Mouse (Mus musculus): Measurements from ENCODE around the gene Nfic.

DNA sequence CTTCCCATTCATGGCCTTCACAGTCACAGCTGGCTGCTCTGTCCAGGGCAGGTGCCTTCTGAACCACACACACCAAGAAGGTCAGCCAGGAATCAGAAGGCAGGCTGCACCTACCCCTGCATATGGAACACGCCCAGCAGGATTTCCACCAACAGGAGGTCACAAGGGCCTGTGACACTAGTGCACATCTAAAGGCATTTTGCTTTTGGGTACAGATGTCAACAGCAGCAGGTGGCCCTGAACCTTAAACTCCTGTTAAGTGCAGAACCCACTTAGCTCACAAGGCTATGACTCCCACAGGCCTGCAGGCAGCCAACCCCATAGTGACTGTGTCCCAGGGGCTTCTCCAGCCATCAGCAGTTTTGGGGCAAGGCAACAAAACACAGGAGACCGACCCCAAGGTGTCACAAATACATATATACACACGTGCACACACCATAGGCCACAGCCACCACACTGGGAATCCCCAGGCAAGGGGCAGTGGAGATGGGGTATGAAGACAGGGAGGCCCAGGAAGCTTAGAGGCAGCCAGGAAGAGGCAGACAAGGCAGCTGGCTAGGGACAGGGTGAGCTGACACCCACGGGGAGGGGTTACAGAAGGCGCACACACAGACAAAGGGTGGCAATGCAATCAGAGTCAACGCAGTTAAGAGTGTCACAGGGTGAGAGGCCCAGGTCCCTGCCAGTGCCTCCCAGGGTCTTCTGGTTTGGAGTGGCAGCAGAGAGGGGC lies 88.8 kb downstream of the Nfic start:
- TF ChIP-seq CTCF (IDR thresholded peaks at IDR 0.05; ENCODE audit: borderline replicate concordance, control insufficient read depth, extremely low read depth, insufficient read depth, low read length, poor library complexity): no peak
- TF ChIP-seq POLR2A (IDR thresholded peaks at IDR 0.05; ENCODE audit: control insufficient read depth, extremely low read depth, insufficient read depth, low read length, poor library complexity): no peak

Data from thymus, adult 2 months (tissue).